Mouse (Mus musculus) small intestine, adult 2 months (tissue): Measurements from ENCODE around the gene Rnf5. TPM values are rescaled to one million over a fixed set of nuclear protein-coding genes. Genes with fewer than 3 reads are reported as not detected.

ENCODE experiments used
- H3K27ac ChIP-seq: fragments of 200-500 bp; 2 replicates; pipeline ENCODE4 v1.5.1; 2012; ENCODE audit warnings: low read depth, low read length, control low read depth, inconsistent platforms; ENCODE audit not compliant: insufficient read depth
- H3K27me3 ChIP-seq: fragments of 200-500 bp; 2 replicates; pipeline ENCODE4 v1.6.1; 2012; ENCODE audit warnings: mild to moderate bottlenecking, moderate library complexity, low read length, inconsistent platforms; ENCODE audit not compliant: control insufficient read depth, insufficient read depth
- H3K36me3 ChIP-seq: fragments of 200-500 bp; 2 replicates; pipeline ENCODE4 v1.6.1; 2012; ENCODE audit warnings: mild to moderate bottlenecking, low read length, control low read depth, inconsistent platforms; ENCODE audit not compliant: control insufficient read depth, insufficient read depth
- H3K4me1 ChIP-seq: fragments of 200-500 bp; 2 replicates; pipeline ENCODE4 v1.6.1; 2012; ENCODE audit warnings: low read length, inconsistent platforms, mixed read lengths; ENCODE audit not compliant: control insufficient read depth, insufficient read depth, insufficient read length
- H3K4me3 ChIP-seq: fragments of 200-500 bp; 2 replicates; pipeline ENCODE4 v1.5.1; 2012; ENCODE audit warnings: low read depth, mild to moderate bottlenecking, control low read depth, inconsistent platforms, low read length, moderate library complexity
- CTCF ChIP-seq: fragments of 200-500 bp; IDR thresholded peaks from 2 replicates; pipeline ENCODE4 v1.5.1; 2012; ENCODE audit warnings: low read depth, mild to moderate bottlenecking, control low read depth, inconsistent platforms, low read length, moderate library complexity, mixed read lengths; ENCODE audit not compliant: insufficient replicate concordance, insufficient read length; ENCODE audit errors: extremely low read depth
- POLR2A ChIP-seq: fragments of 200-500 bp; IDR thresholded peaks from 2 replicates; pipeline ENCODE4 v1.6.1; 2012; ENCODE audit warnings: low read depth, mild to moderate bottlenecking, control low read depth, inconsistent platforms, low read length, moderate library complexity
- WGBS: fragments of 180-500 bp; shearing (Covaris S2); methylation state at CpG from one replicate; pipeline ENCODE4 v1.1.7; 2018; 5-methylcytosine and 5-hydroxymethylcytosine counted together
- polyA plus RNA-seq: library from polyadenylated mRNA; depleted of rRNA; stranded (reverse); fragments of >200 nt; gene quantifications from 2 replicates; pipeline ENCODE4 v1.2.3, GENCODE M21; 2012

Rnf5 gene
- polyA plus RNA-seq, 1 experiment, result 147 TPM

DNA sequence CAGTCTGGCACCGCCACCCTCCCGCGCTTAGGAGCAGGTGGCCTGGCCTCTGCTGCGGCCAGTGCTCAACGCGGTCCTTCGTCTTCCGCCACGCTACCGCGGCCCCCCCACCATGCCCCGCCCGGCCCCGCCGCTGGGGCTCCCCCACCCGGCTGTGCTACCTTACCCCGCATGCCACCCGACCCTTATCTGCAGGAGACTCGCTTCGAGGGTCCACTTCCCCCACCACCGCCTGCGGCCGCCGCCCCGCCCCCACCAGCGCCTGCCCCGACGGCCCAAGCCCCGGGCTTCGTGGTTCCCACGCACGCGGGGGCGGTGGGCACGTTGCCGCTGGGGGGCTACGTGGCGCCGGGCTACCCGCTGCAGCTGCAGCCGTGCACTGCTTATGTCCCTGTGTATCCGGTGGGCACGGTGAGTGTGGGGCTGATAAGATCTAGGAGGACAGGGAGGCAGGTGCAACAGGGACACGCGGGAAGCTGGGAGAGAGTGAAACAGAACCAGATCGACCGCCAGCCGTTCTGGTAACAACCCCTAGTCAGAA, 27.3 kb upstream of the Rnf5 start:
- no peak for TF ChIP-seq CTCF
- no peak for TF ChIP-seq POLR2A
- 8% methylated on average over 44 of the region's 48 CpGs for WGBS
- H3K4me3 ChIP-seq, result peak overlapping the region; percentile 57

DNA sequence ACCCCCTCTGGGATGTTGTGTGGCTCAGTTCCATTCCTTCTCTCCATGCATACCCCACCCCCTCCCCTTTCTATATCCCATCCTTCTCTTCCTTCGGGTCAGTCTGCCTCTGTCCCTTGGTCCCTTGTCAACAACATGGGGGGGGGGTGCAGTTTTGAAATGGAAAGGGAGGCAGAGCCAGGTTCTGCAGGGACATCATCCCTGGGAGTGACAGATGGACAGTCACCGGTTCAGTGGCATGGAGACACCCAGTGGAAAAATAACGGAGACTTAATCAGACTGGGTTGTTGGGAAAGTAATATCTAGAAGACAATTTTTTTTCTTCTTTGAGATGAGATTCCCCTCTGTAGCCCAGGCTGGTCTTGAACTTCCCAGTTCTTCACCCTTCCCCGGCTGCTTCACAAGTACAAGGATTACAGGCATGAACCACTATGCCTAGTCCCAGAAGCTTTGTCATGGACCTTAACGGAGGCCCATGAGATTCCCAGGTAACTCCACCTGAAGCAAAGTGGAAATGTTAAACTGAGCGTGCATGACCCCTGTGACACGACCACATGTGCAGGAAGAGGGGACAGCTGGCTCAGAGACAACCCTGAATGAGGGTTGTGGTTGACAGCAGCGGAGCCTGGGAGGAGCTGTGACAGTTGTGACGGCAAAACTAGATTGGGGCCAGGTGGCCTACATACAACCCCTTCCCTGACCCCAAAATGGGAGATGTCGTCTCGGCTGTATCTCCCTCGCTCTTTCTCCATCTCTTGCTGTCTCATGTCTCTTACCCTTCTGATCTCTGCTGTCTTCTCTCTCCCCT, 26.5 kb upstream of the Rnf5 start:
- H3K4me1 ChIP-seq, result peaks cover 13% of the 10 kb centered on the region
- no peak for TF ChIP-seq CTCF
- TF ChIP-seq POLR2A, result no peak
- WGBS, result 68% methylated on average over 12 of the region's 12 CpGs
- H3K27ac ChIP-seq, result peak overlapping the region; percentile 44; the same call in 1 of the 2 replicates
- H3K4me3 ChIP-seq, result peak overlapping the region; percentile 57
- H3K36me3 ChIP-seq, result no peaks in the 10 kb centered on the region; the same call in 1 of the 2 replicates
- H3K27me3 ChIP-seq, result peaks cover 14% of the 10 kb centered on the region

More for the DNA sequence above, 27.3 kb upstream of the Rnf5 start:
- H3K4me1 ChIP-seq, result peaks cover 13% of the 10 kb centered on the region
- H3K27ac ChIP-seq, result no peak overlapping the region
- no peaks in the 10 kb centered on the region for H3K36me3 ChIP-seq
- peaks cover 14% of the 10 kb centered on the region for H3K27me3 ChIP-seq

DNA sequence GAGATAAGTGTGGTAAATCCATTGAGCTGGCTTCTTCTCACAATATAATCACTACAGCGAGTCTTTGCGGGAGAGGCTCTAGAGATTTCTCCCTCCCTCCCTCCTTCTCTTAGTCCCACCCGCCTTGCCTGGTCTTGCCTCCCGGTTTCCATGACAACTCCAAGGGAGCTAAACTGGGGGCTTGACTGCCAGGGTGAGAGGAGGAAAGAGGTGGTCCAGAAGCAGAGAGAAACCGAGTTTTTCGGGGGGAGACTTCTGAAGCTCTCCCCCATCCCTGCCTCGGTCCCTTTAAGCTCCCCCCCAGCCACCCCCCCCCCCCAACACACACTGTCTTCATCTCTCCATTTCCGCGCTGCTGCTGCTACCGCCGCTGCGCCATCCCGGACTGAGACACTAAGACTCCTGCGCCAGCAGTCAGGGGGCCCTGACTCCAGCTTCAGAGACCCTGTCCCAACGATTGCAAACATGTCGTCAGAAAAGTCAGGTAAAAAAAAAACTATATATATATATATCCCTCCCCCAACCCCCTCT, 25.8 kb upstream of the Rnf5 start, which contains the start of gene Prrt1:
Gene Prrt1 (plus strand): TSS at position 313 of the 531 bp plus-strand sequence.
- peaks cover 13% of the 10 kb centered on the region for H3K4me1 ChIP-seq
- H3K27ac ChIP-seq, result peak within 1 kb of the TSS; percentile 89
- peak within 1 kb of the TSS; percentile 74 for H3K4me3 ChIP-seq
- H3K36me3 ChIP-seq, result no peaks in the 10 kb centered on the region; the same call in 1 of the 2 replicates
- TF ChIP-seq POLR2A (no peak), CTCF (no peak)
- H3K27me3 ChIP-seq, result peaks cover 14% of the 10 kb centered on the region
- 61% methylated on average over 16 of the region's 16 CpGs for WGBS

DNA sequence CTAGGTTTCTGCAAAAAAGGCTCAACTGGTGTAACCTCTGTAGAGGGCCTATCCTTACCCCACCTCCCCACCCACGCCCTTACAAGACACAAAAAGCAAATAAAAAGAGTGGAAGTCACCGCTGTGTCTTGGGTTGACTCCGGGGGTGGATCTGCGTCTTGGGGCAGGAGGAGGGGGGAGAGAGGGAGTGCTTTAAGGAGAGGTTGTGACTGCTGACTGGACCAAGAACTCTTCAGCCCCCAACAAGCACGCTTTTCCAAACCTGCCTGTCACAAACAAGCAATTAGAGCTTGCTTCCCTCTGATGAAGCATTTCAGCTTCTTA, 25.1 kb upstream of the Rnf5 start:
- H3K27me3 ChIP-seq, result peaks cover 14% of the 10 kb centered on the region
- peak overlapping the region; percentile 74; the same call in 1 of the 2 replicates for H3K4me3 ChIP-seq
- peak overlapping the region; percentile 89 for H3K27ac ChIP-seq
- no peaks in the 10 kb centered on the region; the same call in 1 of the 2 replicates for H3K36me3 ChIP-seq
- TF ChIP-seq CTCF (no peak), POLR2A (no peak)
- peaks cover 13% of the 10 kb centered on the region for H3K4me1 ChIP-seq
- 14% methylated on average over 5 of the region's 5 CpGs for WGBS

DNA sequence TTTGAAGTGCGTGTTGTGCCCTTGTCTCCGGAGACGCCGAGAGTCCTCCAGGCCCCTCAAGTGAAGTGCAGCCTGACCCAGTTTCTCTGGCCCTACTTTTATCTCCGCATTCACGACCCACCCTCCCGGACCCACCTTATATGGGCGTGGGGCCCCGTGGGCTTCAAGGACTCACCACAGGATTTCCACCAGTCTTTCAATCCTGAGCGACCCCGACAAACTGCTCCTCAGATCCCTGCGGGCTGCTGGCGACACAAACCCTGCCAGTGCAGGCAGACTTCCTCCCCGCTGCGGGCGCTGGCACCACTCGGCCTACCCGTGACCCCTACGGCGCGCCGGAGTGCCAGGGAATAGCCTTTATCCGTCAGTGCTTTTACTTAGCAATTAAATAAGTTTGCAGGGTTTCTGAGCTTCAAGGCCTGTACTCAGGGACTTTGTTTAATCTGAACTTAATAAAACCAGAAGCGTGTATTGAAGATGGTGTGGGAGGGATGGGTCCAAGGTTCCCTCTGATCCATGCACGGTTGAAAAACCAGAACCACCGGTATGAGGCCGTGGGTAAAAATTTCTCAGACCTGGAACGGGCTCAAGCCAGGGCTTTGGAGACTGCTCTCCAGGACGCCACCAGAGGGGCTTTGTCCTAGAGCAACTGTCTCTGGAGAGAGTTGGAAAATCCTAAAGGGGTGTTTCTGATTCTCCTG, 24.6 kb upstream of the Rnf5 start, which contains the start of gene Ppt2:
Gene Ppt2 (minus strand): TSS at position 568 of the 701 bp plus-strand sequence.
- WGBS, result 3% methylated on average over 29 of the region's 29 CpGs
- Histone ChIP-seq H3K27me3 (peaks cover 14% of the 10 kb centered on the region), H3K27ac (peak within 1 kb of the TSS; percentile 89), H3K36me3 (no peaks in the 10 kb centered on the region; the same call in 1 of the 2 replicates), H3K4me3 (peak within 1 kb of the TSS; percentile 74), H3K4me1 (peaks cover 13% of the 10 kb centered on the region)
- TF ChIP-seq CTCF (no peak), POLR2A (0 out of 2 replicates have a peak, but pooled peaks have one; percentile 29)

DNA sequence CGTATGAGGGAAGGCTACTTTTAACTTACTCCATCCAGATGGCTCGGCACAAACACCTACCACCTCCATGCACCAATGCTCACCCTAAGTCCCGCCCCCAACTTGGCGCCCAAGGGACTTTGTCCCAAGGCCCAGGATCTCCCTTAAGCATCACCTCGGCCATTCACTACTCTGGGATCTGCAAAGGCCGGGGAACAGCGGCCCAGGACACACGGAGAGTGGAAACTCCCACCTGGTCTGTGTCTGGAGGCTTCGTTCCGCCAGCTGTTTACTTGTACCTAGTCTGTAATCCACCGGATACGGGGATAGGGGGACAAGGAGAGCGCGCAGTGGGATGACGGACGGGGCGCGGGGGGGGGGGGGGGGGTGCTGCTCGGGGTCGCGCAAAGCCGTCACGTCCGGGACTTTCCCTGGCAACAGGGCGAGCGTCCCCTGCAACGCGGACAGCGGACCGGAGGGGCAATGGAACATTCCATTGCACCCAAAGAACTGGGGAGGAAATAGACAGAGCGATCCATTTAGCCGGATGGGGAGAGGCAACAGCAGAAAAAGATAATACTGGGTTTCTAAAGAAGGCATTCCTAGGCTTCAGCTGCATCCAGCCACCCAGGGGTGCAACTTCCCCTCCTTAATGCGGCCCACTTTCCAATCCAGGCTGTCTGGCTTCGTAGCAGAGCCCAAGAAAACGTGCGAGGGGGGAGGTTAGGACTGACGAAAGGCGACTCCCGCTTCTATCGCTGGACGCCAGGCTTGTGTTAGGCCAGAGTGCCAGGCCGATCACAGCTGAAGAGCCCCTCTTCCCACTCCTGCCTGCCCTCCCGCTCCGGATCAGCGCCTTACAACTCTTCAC, 23.8 kb upstream of the Rnf5 start:
- 1% methylated on average over 43 of the region's 45 CpGs for WGBS
- TF ChIP-seq POLR2A (peak; percentile 31; the same call in 1 of the 2 replicates), CTCF (no peak)
- peaks cover 14% of the 10 kb centered on the region for H3K27me3 ChIP-seq

More for the DNA sequence above, 23.8 kb upstream of the Rnf5 start:
- H3K4me3 ChIP-seq, result peak overlapping the region; percentile 74
- H3K4me1 ChIP-seq, result peaks cover 13% of the 10 kb centered on the region
- H3K36me3 ChIP-seq, result peaks cover 7% of the 10 kb centered on the region
- H3K27ac ChIP-seq, result peak overlapping the region; percentile 89
